Mouse (Mus musculus): ENCODE results near the gene Avpi1.

DNA sequence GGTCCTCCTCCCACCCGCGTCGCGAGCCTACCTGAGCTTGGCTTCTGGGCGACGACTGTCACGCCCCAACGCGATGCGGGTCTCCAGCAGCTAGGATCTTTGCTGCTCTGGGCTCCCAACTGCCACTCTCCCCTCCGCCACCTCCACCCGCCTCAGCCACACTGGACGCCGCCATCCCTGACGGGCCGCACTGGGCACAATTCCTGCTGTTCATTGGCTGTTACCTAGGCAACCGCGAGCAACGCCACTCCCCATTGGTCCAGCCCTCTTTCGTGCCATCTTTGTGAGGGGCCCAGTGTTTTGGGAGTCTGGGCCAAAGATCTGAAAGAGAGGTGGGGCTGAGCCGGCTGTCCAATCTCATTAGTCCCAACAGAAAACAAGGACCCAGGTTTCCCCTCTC is 42.7 kb downstream of the Avpi1 start, which contains the start of gene Morn4:
- TF ChIP-seq GATA1 (IDR thresholded peaks at IDR 0.05; ENCODE audit: low read length) (no peak), TAL1 (IDR thresholded peaks at IDR 0.05; ENCODE audit: low read length) (no peak)

All from erythroblast, embryonic 14.5 days (primary cell).